Mouse (Mus musculus) splenic B cell, adult 2 months (primary cell): ENCODE results near the gene Hoxd4.

Experiments
- DNase-seq: peaks from one replicate; pipeline ENCODE4 v3.0.0-alpha.2; 2011; ENCODE audit warnings: low read depth, low spot score
- H3K27me3 ChIP-seq: 2 replicates; pipeline ENCODE4 v1.6.1; 2012; ENCODE audit warnings: mild to moderate bottlenecking, low read length, moderate library complexity, mixed read lengths; ENCODE audit not compliant: control insufficient read depth, poor library complexity, insufficient read depth, severe bottlenecking
- H3K36me3 ChIP-seq: 2 replicates; pipeline ENCODE4 v1.6.1; 2012; ENCODE audit warnings: mild to moderate bottlenecking, low read length, moderate library complexity, mixed read lengths; ENCODE audit not compliant: control insufficient read depth, poor library complexity, insufficient read depth, severe bottlenecking

Gene Hoxd4

DNA sequence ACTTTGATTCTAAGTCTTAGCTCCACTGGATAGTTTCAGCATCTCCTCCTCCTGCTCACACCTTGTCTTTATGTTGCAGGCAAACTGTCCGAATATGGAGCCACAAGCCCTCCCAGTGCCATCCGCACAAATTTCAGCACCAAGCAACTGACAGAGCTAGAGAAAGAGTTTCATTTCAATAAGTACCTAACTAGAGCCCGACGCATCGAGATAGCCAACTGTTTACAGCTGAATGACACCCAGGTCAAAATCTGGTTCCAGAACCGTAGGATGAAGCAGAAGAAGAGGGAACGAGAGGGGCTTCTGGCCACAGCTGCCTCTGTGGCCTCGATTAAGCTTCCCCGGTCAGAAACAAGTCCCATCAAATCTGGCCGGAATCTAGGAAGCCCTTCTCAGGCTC lies 52.2 kb downstream of the Hoxd4 start:
- Histone ChIP-seq H3K36me3 (no peaks in the 10 kb centered on the region), H3K27me3 (no peaks in the 10 kb centered on the region)
- DNase-seq = no peak

DNA sequence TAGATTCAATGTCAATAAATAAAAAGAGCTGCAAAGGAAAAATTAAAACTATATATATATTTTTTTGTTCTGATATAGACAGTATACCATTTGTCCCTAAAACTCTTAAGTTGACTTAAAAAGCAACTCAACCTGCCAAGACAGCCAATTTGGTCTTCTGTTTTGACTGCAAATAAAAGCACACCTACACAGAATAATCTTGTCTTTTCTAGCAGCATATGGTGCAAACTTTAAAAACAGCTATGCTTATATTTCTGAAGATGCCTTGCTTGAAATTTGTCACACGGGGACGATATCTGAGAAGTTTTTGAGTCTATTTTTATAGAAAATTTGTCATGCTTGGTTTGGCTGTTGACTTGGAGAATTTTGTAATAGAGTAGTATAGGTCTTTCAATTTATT lies 62.6 kb downstream of the Hoxd4 start:
- no peak for DNase-seq
- H3K36me3 ChIP-seq = no peaks in the 10 kb centered on the region
- H3K27me3 ChIP-seq = no peaks in the 10 kb centered on the region

DNA sequence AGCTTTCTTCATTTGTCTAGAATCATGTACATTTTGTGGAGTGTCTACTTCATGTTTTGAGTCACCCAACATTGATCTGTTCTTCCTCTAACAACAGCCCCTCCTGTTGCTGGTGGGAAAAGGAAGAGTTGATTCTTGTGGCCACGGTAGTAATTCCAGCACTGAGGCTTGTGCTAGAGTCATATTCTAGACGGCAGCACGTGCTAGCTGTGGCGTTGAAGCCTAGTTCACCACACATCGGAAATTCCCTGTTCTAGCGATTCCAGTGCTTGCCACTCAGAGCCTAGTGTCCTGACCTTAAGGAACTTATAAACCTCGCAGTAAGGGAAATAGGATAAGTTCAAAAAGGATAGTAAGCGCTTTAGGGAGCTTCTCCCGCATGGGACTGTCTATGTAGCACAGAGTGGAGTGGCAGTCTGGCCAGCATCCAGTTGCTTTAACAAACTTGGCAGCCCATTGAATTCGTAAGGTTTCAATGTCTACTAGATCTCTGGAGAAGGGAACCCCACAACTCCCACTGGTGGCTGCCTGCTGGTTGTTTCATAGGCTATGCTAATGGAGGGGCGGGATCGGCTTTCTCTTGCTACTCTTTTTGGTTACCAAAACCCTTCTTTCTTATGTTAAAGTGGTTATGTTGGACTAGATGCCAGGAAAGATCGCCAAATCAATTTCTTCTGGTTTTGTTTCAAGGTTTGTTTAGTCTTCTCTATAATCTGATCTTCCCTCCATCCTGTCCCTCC lies 66.0 kb downstream of the Hoxd4 start:
- Histone ChIP-seq H3K36me3 (no peaks in the 10 kb centered on the region), H3K27me3 (no peaks in the 10 kb centered on the region)
- no peak for DNase-seq
